22 mouse cellular contexts compared by ENCODE assay signal in genomic region chr3:9921730-9922129, GRCm38 (mm10).
DNase-seq lines count a peak whose midpoint lies in the region; ATAC-seq and TF ChIP-seq lines count a peak whose summit lies in the region.
"Had no signal": no experiment of that assay in that cellular context is flagged by ENCODE, and none has a peak within 500 bp of the region (broad histone marks: within the 10 kb centered on the region; RNA-seq: fewer than 3 reads in every experiment).

No protein-coding gene starts in this region.

- peak; percentile 35; the same call in 1 of the 2 replicates for ATAC-seq in liver, postnatal 0 days
- ATAC-seq in liver, embryonic 12.5 days: no peak
- peak; percentile 73 for ATAC-seq in common myeloid progenitor, adult 5-6 weeks (replicated peaks; ENCODE audit: low read depth, poor library complexity, severe bottlenecking)
- ATAC-seq in granulocyte monocyte progenitor cell, adult 5-6 weeks (replicated peaks; ENCODE audit: poor library complexity, severe bottlenecking): peak; percentile 68
- peak; percentile 52; the same call in 1 of the 2 replicates for ATAC-seq in megakaryocyte progenitor cell, adult 5-6 weeks (replicated peaks; ENCODE audit: poor library complexity)
- ATAC-seq in intestine, postnatal 0 days: no peak
- ATAC-seq: activated CD4-positive, CD25-positive, alpha-beta regulatory T cell, adult 4 months; CD4-positive, CD25-positive, alpha-beta regulatory T cell, adult 4 months; Patski had no signal

- H3K27ac ChIP-seq in liver, postnatal 0 days (ENCODE audit: low read depth): no peak overlapping the region
- no peak overlapping the region for H3K27ac ChIP-seq in liver, embryonic 12.5 days
- no peak overlapping the region for H3K27ac ChIP-seq in intestine, postnatal 0 days (ENCODE audit: low read depth, low read length)

- no peak for DNase-seq in liver, postnatal 0 days
- no peak for DNase-seq in MN1 (ENCODE audit: low spot score)
- no peak for DNase-seq in urinary bladder, adult 2 months (ENCODE audit: low spot score)
- DNase-seq: adrenal gland, adult 2 months; adrenal gland, adult 8-10 months; adrenal gland, postnatal 10 days; adrenal gland, postnatal 14 days; adrenal gland, postnatal 25 days; adrenal gland, postnatal 36 days; B cell, adult 2 months; cerebellum, adult 11 months; cerebellum, adult 11-12 months; cerebellum, adult 18-20 months had no signal

- H3K4me1 ChIP-seq in liver, postnatal 0 days (ENCODE audit: insufficient read depth): no peaks in the 10 kb centered on the region; the same call in 1 of the 2 replicates
- H3K4me1 ChIP-seq in liver, embryonic 12.5 days: no peaks in the 10 kb centered on the region
- no peaks in the 10 kb centered on the region for H3K4me1 ChIP-seq in intestine, postnatal 0 days (replicated peaks; ENCODE audit: control insufficient read depth, insufficient read depth, low read length)

- H3K9me3 ChIP-seq in liver, postnatal 0 days (ENCODE audit: low read length): no peaks in the 10 kb centered on the region
- no peaks in the 10 kb centered on the region for H3K9me3 ChIP-seq in liver, embryonic 12.5 days (replicated peaks)
- no peaks in the 10 kb centered on the region for H3K9me3 ChIP-seq in intestine, postnatal 0 days (ENCODE audit: control insufficient read depth)
- H3K9me3 ChIP-seq: G1E had no signal

- no peak overlapping the region for H3K4me2 ChIP-seq in liver, postnatal 0 days (ENCODE audit: low read depth, low read length)
- H3K4me2 ChIP-seq in liver, embryonic 12.5 days: no peak overlapping the region
- H3K4me2 ChIP-seq in intestine, postnatal 0 days (replicated peaks; ENCODE audit: low read depth): no peak overlapping the region

- TF ChIP-seq CTCF in liver, postnatal 0 days (IDR thresholded peaks at IDR 0.05; ENCODE audit: low read depth): no peak
- TF ChIP-seq CTCF in intestine, postnatal 0 days (IDR thresholded peaks at IDR 0.05; ENCODE audit: low read depth): no peak

- H3K4me3 ChIP-seq in liver, postnatal 0 days (ENCODE audit: low read depth, low read length): no peak overlapping the region
- H3K4me3 ChIP-seq in liver, embryonic 12.5 days: no peak overlapping the region
- no peak overlapping the region for H3K4me3 ChIP-seq in intestine, postnatal 0 days (ENCODE audit: low read depth, low read length)

- TF ChIP-seq EP300 in liver, postnatal 0 days (IDR thresholded peaks at IDR 0.05; ENCODE audit: low read depth): no peak

- no peaks in the 10 kb centered on the region for H3K36me3 ChIP-seq in liver, postnatal 0 days (replicated peaks; ENCODE audit: insufficient read depth, low read length)
- no peaks in the 10 kb centered on the region for H3K36me3 ChIP-seq in liver, embryonic 12.5 days
- no peaks in the 10 kb centered on the region for H3K36me3 ChIP-seq in intestine, postnatal 0 days (ENCODE audit: control insufficient read depth, insufficient read depth)
- H3K36me3 ChIP-seq: G1E had no signal

- no peak overlapping the region for H3K9ac ChIP-seq in liver, postnatal 0 days (replicated peaks)
- no peak overlapping the region for H3K9ac ChIP-seq in liver, embryonic 12.5 days
- H3K9ac ChIP-seq in intestine, postnatal 0 days (ENCODE audit: low read depth, low read length): no peak overlapping the region

- H3K27me3 ChIP-seq in liver, postnatal 0 days (ENCODE audit: insufficient read depth, low read length): no peaks in the 10 kb centered on the region
- no peaks in the 10 kb centered on the region for H3K27me3 ChIP-seq in liver, embryonic 12.5 days (replicated peaks)
- no peaks in the 10 kb centered on the region for H3K27me3 ChIP-seq in intestine, postnatal 0 days (replicated peaks; ENCODE audit: control insufficient read depth, insufficient read depth, low read length)

- 56% methylated on average over 1 of the region's 1 CpGs for WGBS in liver, postnatal 0 days (ENCODE audit: insufficient replicate concordance)
- 52% methylated on average over 1 of the region's 1 CpGs for WGBS in liver, embryonic 12.5 days (ENCODE audit: insufficient replicate concordance)
- WGBS in intestine, postnatal 0 days: 91% methylated on average over 1 of the region's 1 CpGs

Comparison
In these comparisons a context has a peak if more than half of its experiments do, and no peak if none do; other contexts are left out.
1. ATAC-seq: peak in liver, postnatal 0 days (single experiment), common myeloid progenitor, adult 5-6 weeks (single experiment), granulocyte monocyte progenitor cell, adult 5-6 weeks (single experiment) and megakaryocyte progenitor cell, adult 5-6 weeks (single experiment); none in liver, embryonic 12.5 days (single experiment) and intestine, postnatal 0 days (single experiment).